7 mouse cellular contexts compared by ENCODE assay signal in genomic region chr12:99220333-99220732, GRCm38 (mm10).
DNase-seq lines count a peak whose midpoint lies in the region; ATAC-seq lines count a peak whose summit lies in the region.

No protein-coding gene starts in this region.

- 6% methylated on average over 8 of the region's 8 CpGs for WGBS in hindbrain, embryonic 13.5 days
- 4% methylated on average over 8 of the region's 8 CpGs for WGBS in midbrain, embryonic 13.5 days

- H3K27ac ChIP-seq in hindbrain, embryonic 13.5 days: peak overlapping the region; percentile 69
- peak overlapping the region; percentile 85 for H3K27ac ChIP-seq in midbrain, embryonic 13.5 days

- no peaks in the 10 kb centered on the region for H3K36me3 ChIP-seq in hindbrain, embryonic 13.5 days
- no peaks in the 10 kb centered on the region for H3K36me3 ChIP-seq in midbrain, embryonic 13.5 days

- no peaks in the 10 kb centered on the region for H3K27me3 ChIP-seq in hindbrain, embryonic 13.5 days
- H3K27me3 ChIP-seq in midbrain, embryonic 13.5 days: no peaks in the 10 kb centered on the region

- peak; percentile 57; the same call in 1 of the 2 replicates for ATAC-seq in hindbrain, embryonic 13.5 days (ENCODE audit: low FRiP score)
- ATAC-seq in midbrain, embryonic 13.5 days: peak; percentile 84
- no peak for ATAC-seq in inflammation-experienced regulatory T-cells, adult 6 months

- H3K4me2 ChIP-seq in hindbrain, embryonic 13.5 days: peak overlapping the region; percentile 26
- H3K4me2 ChIP-seq in midbrain, embryonic 13.5 days (replicated peaks): peak overlapping the region; percentile 31

- H3K4me3 ChIP-seq in hindbrain, embryonic 13.5 days: no peak overlapping the region
- no peak overlapping the region for H3K4me3 ChIP-seq in midbrain, embryonic 13.5 days (replicated peaks)

- peaks cover 94% of the 10 kb centered on the region for H3K4me1 ChIP-seq in hindbrain, embryonic 13.5 days (replicated peaks)
- peaks cover 95% of the 10 kb centered on the region for H3K4me1 ChIP-seq in midbrain, embryonic 13.5 days (replicated peaks)

- peak; percentile 10 for DNase-seq in ES-CJ7 (ENCODE audit: low read depth, low spot score)
- DNase-seq in brain, adult 2 months (ENCODE audit: low read depth, low spot score): peak; percentile 70
- DNase-seq in kidney, postnatal 36 days: no peak
- DNase-seq in thymus, postnatal 14 days: no peak

- no peaks in the 10 kb centered on the region for H3K9me3 ChIP-seq in hindbrain, embryonic 13.5 days
- H3K9me3 ChIP-seq in midbrain, embryonic 13.5 days: no peaks in the 10 kb centered on the region

- H3K9ac ChIP-seq in hindbrain, embryonic 13.5 days: no peak overlapping the region
- no peak overlapping the region for H3K9ac ChIP-seq in midbrain, embryonic 13.5 days (replicated peaks)

Comparison
In these comparisons a context has a peak if more than half of its experiments do, and no peak if none do; other contexts are left out.
1. DNase-seq: peak in ES-CJ7 (single experiment) and brain, adult 2 months (single experiment); none in kidney, postnatal 36 days (0 of 2) and thymus, postnatal 14 days (single experiment).